7 mouse cellular contexts compared by ENCODE assay signal in the genomic region with DNA sequence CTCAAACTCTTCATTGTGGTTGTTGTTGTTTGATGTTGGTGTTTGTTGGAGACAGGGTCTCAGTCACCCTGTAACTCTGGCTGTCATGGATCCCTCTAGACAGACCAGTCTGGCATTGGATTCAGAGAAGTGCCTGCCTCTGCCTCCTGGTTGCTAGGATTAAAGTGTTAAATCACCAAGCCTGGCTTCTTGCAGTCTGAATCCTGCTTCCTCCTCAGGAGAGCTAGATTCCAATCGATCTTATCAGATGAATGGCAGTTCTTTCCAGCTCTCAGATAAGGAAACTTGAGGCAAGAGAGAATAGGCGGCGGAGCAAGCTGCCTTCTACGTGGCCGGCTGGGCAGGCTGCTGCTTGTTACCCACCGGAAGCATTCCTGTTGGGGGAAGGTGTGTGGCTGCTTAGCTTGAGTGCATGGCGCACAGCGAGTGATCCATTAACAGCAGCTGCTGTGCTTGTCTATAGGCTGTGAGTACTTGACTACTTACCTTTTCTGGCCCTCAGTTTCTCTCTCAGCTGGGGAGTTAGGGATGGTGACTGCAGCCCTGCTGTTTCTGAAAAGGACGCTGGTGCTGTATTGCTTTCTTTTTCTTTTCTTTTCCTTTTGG. TPM values are rescaled to one million over a fixed set of nuclear protein-coding genes. Genes with fewer than 3 reads are reported as not detected.
DNase-seq lines count a peak whose midpoint lies in the region; ATAC-seq lines count a peak whose summit lies in the region.

No protein-coding gene starts in this region.

- H3K27me3 ChIP-seq in heart, embryonic 16.5 days (ENCODE audit: control insufficient read depth, insufficient read depth, low read length) = no peaks in the 10 kb centered on the region
- no peaks in the 10 kb centered on the region for H3K27me3 ChIP-seq in limb, embryonic 11.5 days (ENCODE audit: control insufficient read depth, insufficient read depth, low read length)

- peak overlapping the region; percentile 19 for H3K9ac ChIP-seq in heart, embryonic 16.5 days (ENCODE audit: low read length)
- no peak overlapping the region for H3K9ac ChIP-seq in limb, embryonic 11.5 days (ENCODE audit: low read length)

- peaks cover 10% of the 10 kb centered on the region; the same call in 1 of the 2 replicates for H3K36me3 ChIP-seq in heart, embryonic 16.5 days (ENCODE audit: control insufficient read depth, insufficient read depth)
- H3K36me3 ChIP-seq in limb, embryonic 11.5 days (ENCODE audit: control insufficient read depth, insufficient read depth, low read length) = no peaks in the 10 kb centered on the region

- H3K4me1 ChIP-seq in heart, embryonic 16.5 days (ENCODE audit: control insufficient read depth, insufficient read depth, low read length) = peaks cover 44% of the 10 kb centered on the region
- peaks cover 8% of the 10 kb centered on the region; the same call in 1 of the 2 replicates for H3K4me1 ChIP-seq in limb, embryonic 11.5 days (ENCODE audit: control insufficient read depth, insufficient read depth, low read length)

- DNase-seq in heart, adult 18-20 months = no peak
- DNase-seq in urinary bladder, postnatal 14 days (ENCODE audit: low spot score) = peak; percentile 74
- no peak for DNase-seq in urinary bladder, postnatal 10 days (ENCODE audit: low spot score)
- DNase-seq in limb, embryonic 11.5 days (ENCODE audit: low spot score) = peak; percentile 55
- no peak for DNase-seq in neural tube, embryonic 10.5 days (ENCODE audit: extremely low spot score, low spot score)
- no peak for DNase-seq in layer of hippocampus, adult 11-12 months (ENCODE audit: low spot score)

- ATAC-seq in heart, embryonic 16.5 days (replicated peaks; ENCODE audit: extremely low read depth, insufficient read depth, low FRiP score) = no peak
- no peak for ATAC-seq in limb, embryonic 11.5 days (ENCODE audit: insufficient number of reproducible peaks, low FRiP score, low TSS enrichment, low read depth)

- H3K4me3 ChIP-seq in heart, embryonic 16.5 days (ENCODE audit: low read length) = no peak overlapping the region
- H3K4me3 ChIP-seq in limb, embryonic 11.5 days (ENCODE audit: low read depth, low read length) = no peak overlapping the region

- peak overlapping the region; percentile 69 for H3K27ac ChIP-seq in heart, embryonic 16.5 days (ENCODE audit: low read length)
- no peak overlapping the region for H3K27ac ChIP-seq in limb, embryonic 11.5 days (replicated peaks; ENCODE audit: low read depth, low read length)

- peak overlapping the region; percentile 38 for H3K4me2 ChIP-seq in heart, embryonic 16.5 days (ENCODE audit: low read depth, low read length)
- no peak overlapping the region for H3K4me2 ChIP-seq in limb, embryonic 11.5 days (ENCODE audit: low read depth, severe bottlenecking)

- H3K9me3 ChIP-seq in heart, embryonic 16.5 days (replicated peaks; ENCODE audit: control insufficient read depth, low read length) = no peaks in the 10 kb centered on the region
- no peaks in the 10 kb centered on the region for H3K9me3 ChIP-seq in limb, embryonic 11.5 days (ENCODE audit: control insufficient read depth, low read length)

- WGBS in heart, embryonic 16.5 days = 31% methylated on average over 9 of the region's 9 CpGs
- 23% methylated on average over 9 of the region's 9 CpGs for WGBS in limb, embryonic 11.5 days

RNA-seq across cellular contexts. Expression of gene Pik3ip1, which starts 4.6 kb away (rescaled TPM):
- polyA plus RNA-seq in heart, embryonic 16.5 days (2015; fragmentation: Nextera tagmentation; extraction: Ambion mirVana) = 40.9 and 41.1 TPM in 2 replicates
- 10 to 100 TPM; 45.2 to 51.2 TPM for total RNA-seq in heart, adult 18-20 months (2021)
- polyA plus RNA-seq in limb, embryonic 11.5 days (2014; fragmentation: Nextera tagmentation; extraction: Ambion mirVana) = 10.2 and 11.5 TPM in 2 replicates

RNA-seq across cellular contexts. Expression of gene Patz1, which starts 46.1 kb away (rescaled TPM):
- 25.7 and 26.3 TPM in 2 replicates for polyA plus RNA-seq in heart, embryonic 16.5 days (2015; fragmentation: Nextera tagmentation; extraction: Ambion mirVana)
- total RNA-seq in heart, adult 18-20 months (2021) = 10 to 100 TPM; 19.4 to 23.1 TPM
- polyA plus RNA-seq in limb, embryonic 11.5 days (2014; fragmentation: Nextera tagmentation; extraction: Ambion mirVana) = 64.6 and 72.3 TPM in 2 replicates

Comparison
In these comparisons a context has a peak if more than half of its experiments do, and no peak if none do; other contexts are left out.
1. DNase-seq: peak in urinary bladder, postnatal 14 days (single experiment) and limb, embryonic 11.5 days (single experiment); none in heart, adult 18-20 months (0 of 2), urinary bladder, postnatal 10 days (single experiment), neural tube, embryonic 10.5 days (single experiment) and layer of hippocampus, adult 11-12 months (single experiment).